Mouse (Mus musculus) cerebral cortex, adult 2 months (tissue): ENCODE data around the gene Gstcd.

ENCODE experiments used
- WGBS: fragments of 180-500 bp; shearing (Covaris S2); methylation state at CpG from one replicate; pipeline ENCODE4 v1.1.7; 2018; 5-methylcytosine and 5-hydroxymethylcytosine counted together

The Gstcd gene

GRCm38 (mm10) chr3:133026977-133027376, 64.9 kb downstream of the Gstcd start:
- WGBS: 63% methylated on average over 2 of the region's 2 CpGs

- 77% methylated on average over 4 of the region's 4 CpGs for WGBS
These were observed 84.6 kb downstream of the Gstcd start for GRCm38 (mm10) chr3:133007250-133007649.

- WGBS: 69% methylated on average over 9 of the region's 9 CpGs
These were observed 95.5 kb downstream of the Gstcd start for GRCm38 (mm10) chr3:132996299-132996698.

GRCm38 (mm10) chr3:132995904-132996267, 95.9 kb downstream of the Gstcd start:
- 94% methylated on average over 3 of the region's 3 CpGs for WGBS

- 81% methylated on average over 7 of the region's 7 CpGs for WGBS
These were observed 96.5 kb downstream of the Gstcd start for GRCm38 (mm10) chr3:132995172-132995903.

GRCm38 (mm10) chr3:132986188-132986587, 105.6 kb downstream of the Gstcd start:
- WGBS: 61% methylated on average over 5 of the region's 5 CpGs

GRCm38 (mm10) chr3:132983845-132984485, 107.9 kb downstream of the Gstcd start:
- WGBS: 56% methylated on average over 4 of the region's 4 CpGs

- 91% methylated on average over 2 of the region's 2 CpGs for WGBS
These were observed 109.9 kb downstream of the Gstcd start for GRCm38 (mm10) chr3:132981968-132982367.

GRCm38 (mm10) chr3:132979781-132980461, 111.9 kb downstream of the Gstcd start:
- 93% methylated on average over 12 of the region's 12 CpGs for WGBS

GRCm38 (mm10) chr3:132966255-132966654, 125.6 kb downstream of the Gstcd start:
- 83% methylated on average over 5 of the region's 5 CpGs for WGBS

- WGBS: 76% methylated on average over 9 of the region's 9 CpGs
These were observed 126.9 kb downstream of the Gstcd start for GRCm38 (mm10) chr3:132964715-132965507.

- WGBS: 80% methylated on average over 7 of the region's 7 CpGs
These were observed 129.0 kb downstream of the Gstcd start for GRCm38 (mm10) chr3:132962631-132963361.

GRCm38 (mm10) chr3:132950529-132950880, 141.3 kb downstream of the Gstcd start:
- WGBS: 14% methylated on average over 7 of the region's 7 CpGs

GRCm38 (mm10) chr3:132949791-132950528, 141.9 kb downstream of the Gstcd start, which contains the start of gene Npnt:
TSS of gene Npnt (minus strand) at chr3:132950291.
- 1% methylated on average over 81 of the region's 82 CpGs for WGBS

- 2% methylated on average over 26 of the region's 26 CpGs for WGBS
These were observed 142.4 kb downstream of the Gstcd start for GRCm38 (mm10) chr3:132949380-132949790.

- WGBS: 28% methylated on average over 7 of the region's 7 CpGs
These were observed 143.5 kb downstream of the Gstcd start for GRCm38 (mm10) chr3:132948298-132948795.

- WGBS: 97% methylated on average over 5 of the region's 5 CpGs
These were observed 145.7 kb downstream of the Gstcd start for GRCm38 (mm10) chr3:132946086-132946485.

- 85% methylated on average over 7 of the region's 7 CpGs for WGBS
These were observed 146.2 kb downstream of the Gstcd start for GRCm38 (mm10) chr3:132945669-132946068.

- 77% methylated on average over 3 of the region's 3 CpGs for WGBS
These were observed 147.2 kb downstream of the Gstcd start for GRCm38 (mm10) chr3:132944609-132945008.

- WGBS: 84% methylated on average over 7 of the region's 7 CpGs
These were observed 147.6 kb downstream of the Gstcd start for GRCm38 (mm10) chr3:132944193-132944592.
